Mouse (Mus musculus) liver, embryonic 14.5 days (tissue): ENCODE measurements around the gene Chrm3.

ENCODE experiments used
- CTCF ChIP-seq: IDR thresholded peaks from 2 replicates; pipeline ENCODE4 v1.5.1; 2016; ENCODE audit warnings: antibody characterized with exemption, low read depth, control low read depth
- EP300 ChIP-seq: IDR thresholded peaks from 2 replicates; pipeline ENCODE4 v1.6.1; 2016; ENCODE audit warnings: antibody characterized with exemption, low read depth

- TF ChIP-seq CTCF, result no peak
- no peak for TF ChIP-seq EP300
Observed at GRCm38 (mm10) chr13:9940186-9940585, 420.5 kb downstream of the Chrm3 start.
